Mouse (Mus musculus) inflammation-experienced regulatory T-cells (primary cell): ENCODE results near the gene Hist1h1t. TPM values are rescaled to one million over a fixed set of nuclear protein-coding genes. Genes with fewer than 3 reads are reported as not detected.

Source experiments
- polyA plus RNA-seq, 2 experiments: library from polyadenylated mRNA; unstranded; fragments of 100-300 nt; shearing (Covaris generic); gene quantifications; one replicate each; pipeline ENCODE4 v1.2.1; 2017

Hist1h1t gene
- polyA plus RNA-seq: under 1 TPM in 1 of 2 experiments, not detected in 1; 0.53 TPM

GRCm38 (mm10) chr13:23695514-23695913 lies at the start of gene Hist1h1t:
Gene Hist1h1t, plus strand, starts transcription at chr13:23695814.

DNA sequence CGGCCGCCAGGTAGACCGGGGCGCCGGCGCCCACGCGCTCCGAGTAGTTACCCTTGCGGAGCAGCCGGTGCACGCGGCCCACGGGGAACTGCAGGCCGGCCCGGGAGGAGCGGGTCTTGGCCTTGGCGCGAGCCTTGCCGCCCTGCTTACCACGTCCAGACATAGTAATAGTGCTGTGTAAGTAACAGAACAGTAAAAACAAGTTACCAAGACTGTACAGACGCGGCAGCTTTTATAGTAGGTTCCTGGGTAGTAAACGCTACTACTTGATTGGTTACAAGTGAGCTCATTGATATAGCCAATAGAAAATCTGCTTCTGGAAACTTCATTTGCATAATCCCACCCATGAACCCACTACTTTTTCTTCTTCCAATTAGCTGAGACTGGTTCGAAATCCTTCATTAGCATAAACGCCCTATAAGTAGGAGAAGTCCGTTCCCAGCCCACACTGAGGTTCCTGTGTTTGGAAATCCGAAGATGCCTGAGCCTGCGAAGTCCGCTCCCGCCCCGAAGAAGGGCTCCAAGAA lies 11.8 kb upstream of the Hist1h1t start, which contains the start of the genes Hist1h2ac and Hist1h2bc:
Gene Hist1h2ac (minus strand): TSS at position 194 of the 527 bp plus-strand sequence.
Gene Hist1h2bc (plus strand): TSS at position 445 of the 527 bp plus-strand sequence.

GRCm38 (mm10) chr13:23698300-23698693 lies 2.7 kb downstream of the Hist1h1t start, which contains the start of gene Hist1h4c:
Gene Hist1h4c, minus strand, starts transcription at chr13:23698454.

DNA sequence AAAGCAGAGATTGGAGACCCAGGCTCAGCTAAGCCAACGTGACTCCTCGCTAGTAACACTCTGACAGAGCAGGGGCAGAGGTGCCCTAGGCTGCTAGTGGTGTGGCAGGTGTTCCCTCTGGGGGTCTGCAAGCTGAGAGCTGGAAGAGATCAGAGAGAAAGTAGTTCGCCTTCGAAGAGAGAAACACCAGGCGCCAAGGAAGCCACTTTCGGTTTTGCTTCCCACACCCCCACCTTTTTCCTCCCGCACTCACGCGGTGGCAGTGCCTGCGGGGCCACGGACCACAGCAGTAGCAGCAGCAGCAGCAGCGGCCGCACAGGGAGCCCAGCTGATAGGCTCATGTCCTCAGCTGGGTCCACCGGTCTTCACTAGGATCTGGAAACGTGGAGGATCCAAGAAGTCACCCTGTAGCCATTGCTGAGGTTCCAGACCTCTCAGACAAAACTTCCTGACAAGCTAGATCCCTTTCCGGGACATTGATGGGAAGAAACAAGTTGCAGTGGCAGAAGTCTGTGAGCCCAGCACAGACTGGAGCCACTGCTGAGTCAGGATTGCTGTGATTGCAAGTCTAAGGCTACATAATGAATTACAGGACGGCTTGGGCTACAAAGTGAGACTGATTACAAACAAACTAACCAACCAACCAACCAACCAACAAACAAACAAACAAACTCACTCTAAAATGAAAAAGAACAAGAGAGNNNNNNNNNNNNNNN lies 14.9 kb downstream of the Hist1h1t start, which contains the start of gene Hfe:
Gene Hfe (minus strand): TSS at position 481 of the 716 bp plus-strand sequence.

GRCm38 (mm10) chr13:23738677-23739068 lies 43.1 kb downstream of the Hist1h1t start, which contains the start of gene Hist1h1c:
Gene Hist1h1c, plus strand, starts transcription at chr13:23738808.

DNA sequence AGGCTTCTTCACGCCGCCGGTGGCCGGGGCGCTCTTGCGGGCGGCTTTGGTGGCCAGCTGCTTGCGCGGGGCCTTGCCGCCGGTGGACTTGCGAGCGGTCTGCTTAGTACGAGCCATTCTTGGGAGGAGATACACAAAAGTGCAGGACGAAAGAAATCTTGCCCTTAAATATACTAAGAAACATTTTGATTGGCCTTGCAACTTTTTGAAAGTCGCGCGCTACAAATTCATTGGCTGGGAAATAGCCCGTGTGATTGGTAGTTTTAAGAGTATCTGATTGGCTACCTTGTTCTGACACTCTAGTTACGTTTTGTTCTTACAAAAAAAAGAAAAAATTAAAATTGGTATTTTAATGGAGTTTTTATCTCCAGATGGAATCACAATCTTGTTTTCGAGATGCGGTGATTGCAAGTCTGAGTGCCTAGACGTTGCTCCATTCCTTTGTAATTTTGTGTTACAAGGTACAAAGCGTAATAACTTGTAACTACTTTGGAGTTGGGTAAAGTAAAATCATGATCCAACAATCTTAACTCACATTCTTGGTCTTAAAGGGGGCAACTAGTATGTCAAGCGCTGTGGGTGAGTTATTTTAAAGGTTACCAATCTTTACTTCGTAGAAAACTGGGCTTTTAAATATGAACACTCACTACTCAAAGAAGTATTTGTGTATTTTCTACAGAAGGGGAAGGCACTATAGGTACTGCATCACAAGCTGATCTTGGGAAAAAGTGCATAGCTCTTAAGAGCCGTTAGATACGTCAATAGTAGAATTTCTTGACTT lies 50.0 kb downstream of the Hist1h1t start, which contains the start of gene Hist1h3c:
Gene Hist1h3c (minus strand): TSS at position 222 of the 781 bp plus-strand sequence.

Other genes with a start within 250 kb of the Hist1h1t start
- 1 to 10 TPM in 1 of 2 experiments, under 1 TPM in 1; 0.16 to 2.6 TPM for gene Btn1a1, start 229.9 kb upstream of the Hist1h1t start, polyA plus RNA-seq
- under 1 TPM in 1 of 2 experiments, not detected in 1; 0.17 TPM for gene Btn2a2, start 207.0 kb upstream of the Hist1h1t start, polyA plus RNA-seq
- 10 to 100 TPM in 1 of 2 experiments, 1 to 10 TPM in 1; 7.1 to 14.6 TPM for gene Hist1h4h, start 164.8 kb upstream of the Hist1h1t start, polyA plus RNA-seq
- gene Hist1h2af, start 161.9 kb upstream of the Hist1h1t start, polyA plus RNA-seq: not detected
- gene Hist1h3g, start 160.4 kb upstream of the Hist1h1t start, polyA plus RNA-seq: not detected
- 1 to 10 TPM in 1 of 2 experiments, under 1 TPM in 1; 0.52 to 5.2 TPM for gene Hist1h2bh, start 152.4 kb upstream of the Hist1h1t start, polyA plus RNA-seq
- 1 to 10 TPM; 1.3 to 3.2 TPM for gene Hist1h3f, start 151.8 kb upstream of the Hist1h1t start, polyA plus RNA-seq
- gene Hist1h4f, start 144.2 kb upstream of the Hist1h1t start, polyA plus RNA-seq: 1 to 10 TPM in 1 of 2 experiments, not detected in 1; 1.4 TPM
- 1 to 10 TPM in 1 of 2 experiments, under 1 TPM in 1; 0.99 to 2.4 TPM for gene Hist1h1d, start 142.6 kb upstream of the Hist1h1t start, polyA plus RNA-seq
- gene Hist1h3e, start 133.4 kb upstream of the Hist1h1t start, polyA plus RNA-seq: 1 to 10 TPM; 3.2 to 8.8 TPM
- 1 to 10 TPM; 4.5 to 6.5 TPM for gene Hist1h2ae, start 124.6 kb upstream of the Hist1h1t start, polyA plus RNA-seq
- gene Hist1h2bg, start 124.4 kb upstream of the Hist1h1t start, polyA plus RNA-seq: 10 to 100 TPM in 1 of 2 experiments, 1 to 10 TPM in 1; 7.3 to 11.3 TPM
- gene Hist1h2bf, start 121.6 kb upstream of the Hist1h1t start, polyA plus RNA-seq: 1 to 10 TPM in 1 of 2 experiments, not detected in 1; 1.5 TPM
- gene Hist1h2ad, start 121.4 kb upstream of the Hist1h1t start, polyA plus RNA-seq: under 1 TPM in 1 of 2 experiments, not detected in 1; 0.35 TPM
- under 1 TPM in 1 of 2 experiments, not detected in 1; 0.23 TPM for gene Hist1h3d, start 120.1 kb upstream of the Hist1h1t start, polyA plus RNA-seq
- gene Hist1h4d, start 114.2 kb upstream of the Hist1h1t start, polyA plus RNA-seq: 10 to 100 TPM; 12.4 to 29.7 TPM
- gene Hist1h2be, start 74.7 kb upstream of the Hist1h1t start, polyA plus RNA-seq: 1 to 10 TPM; 2.7 to 2.9 TPM
- 10 to 100 TPM; 13.4 to 19.2 TPM for gene Hist1h1e, start 73.3 kb upstream of the Hist1h1t start, polyA plus RNA-seq
- 1 to 10 TPM; 2.2 to 4.6 TPM for gene Hist1h2ac, start 11.9 kb upstream of the Hist1h1t start, polyA plus RNA-seq
- 1 to 10 TPM; 6.3 to 8.3 TPM for gene Hist1h2bc, start 11.6 kb upstream of the Hist1h1t start, polyA plus RNA-seq
- 10 to 100 TPM in 1 of 2 experiments, 1 to 10 TPM in 1; 4.3 to 11.5 TPM for gene Hist1h4c, start 2.6 kb downstream of the Hist1h1t start, polyA plus RNA-seq
- under 1 TPM; 0.75 to 0.92 TPM for gene Hfe, start 15.0 kb downstream of the Hist1h1t start, polyA plus RNA-seq
- 10 to 100 TPM; 25.5 to 40.4 TPM for gene Hist1h1c, start 43.0 kb downstream of the Hist1h1t start, polyA plus RNA-seq
- gene Hist1h3c, start 49.8 kb downstream of the Hist1h1t start, polyA plus RNA-seq: not detected
- gene Hist1h2bb, start 50.9 kb downstream of the Hist1h1t start, polyA plus RNA-seq: under 1 TPM in 1 of 2 experiments, not detected in 1; 0.80 TPM
- 1 to 10 TPM in 1 of 2 experiments, under 1 TPM in 1; 0.42 to 2.0 TPM for gene Hist1h2ab, start 55.3 kb downstream of the Hist1h1t start, polyA plus RNA-seq
- not detected for gene Hist1h3b, start 56.5 kb downstream of the Hist1h1t start, polyA plus RNA-seq
- gene Hist1h4b, start 61.2 kb downstream of the Hist1h1t start, polyA plus RNA-seq: 1 to 10 TPM; 6.9 to 9.9 TPM
- gene Hist1h4a, start 65.4 kb downstream of the Hist1h1t start, polyA plus RNA-seq: not detected
- 10 to 100 TPM in 1 of 2 experiments, 1 to 10 TPM in 1; 5.0 to 15.8 TPM for gene Hist1h3a, start 66.6 kb downstream of the Hist1h1t start, polyA plus RNA-seq
- gene Hist1h1a, start 67.9 kb downstream of the Hist1h1t start, polyA plus RNA-seq: 1 to 10 TPM; 1.0 to 1.6 TPM
- gene Trim38, start 74.1 kb downstream of the Hist1h1t start, polyA plus RNA-seq: under 1 TPM; 0.07 to 0.47 TPM
- under 1 TPM; 0.04 to 0.13 TPM for gene Slc17a2, start 111.2 kb downstream of the Hist1h1t start, polyA plus RNA-seq
- under 1 TPM in 1 of 2 experiments, not detected in 1; 0.20 TPM for gene Slc17a3, start 143.6 kb downstream of the Hist1h1t start, polyA plus RNA-seq
- 1 to 10 TPM in 1 of 2 experiments, under 1 TPM in 1; 0.14 to 2.4 TPM for gene Slc17a1, start 171.9 kb downstream of the Hist1h1t start, polyA plus RNA-seq
- under 1 TPM; 0.06 to 0.56 TPM for gene Slc17a4, start 219.2 kb downstream of the Hist1h1t start, polyA plus RNA-seq
- not detected for gene Hist1h2ba, start 238.3 kb downstream of the Hist1h1t start, polyA plus RNA-seq
- not detected for gene Hist1h2aa, start 238.6 kb downstream of the Hist1h1t start, polyA plus RNA-seq